Mouse (Mus musculus) layer of hippocampus, adult 9-11 months (tissue): ENCODE data around the gene Lmntd2.
"Not testable (repeated sequence)": the region's sequence is repeated elsewhere in the genome, so short reads cannot be mapped to it uniquely, and the experiment has no call there.

Experiments
- DNase-seq: peaks from one replicate; pipeline ENCODE4 v3.0.0; 2022

The Lmntd2 gene

GRCm38 (mm10) chr7:141213605-141214235 is at the start of gene Lmntd2:
Gene Lmntd2 (minus strand): TSS chr7:141214080.
- no peak for DNase-seq

GRCm38 (mm10) chr7:141263640-141264039 is 49.8 kb upstream of the Lmntd2 start:
- DNase-seq: no peak

DNA sequence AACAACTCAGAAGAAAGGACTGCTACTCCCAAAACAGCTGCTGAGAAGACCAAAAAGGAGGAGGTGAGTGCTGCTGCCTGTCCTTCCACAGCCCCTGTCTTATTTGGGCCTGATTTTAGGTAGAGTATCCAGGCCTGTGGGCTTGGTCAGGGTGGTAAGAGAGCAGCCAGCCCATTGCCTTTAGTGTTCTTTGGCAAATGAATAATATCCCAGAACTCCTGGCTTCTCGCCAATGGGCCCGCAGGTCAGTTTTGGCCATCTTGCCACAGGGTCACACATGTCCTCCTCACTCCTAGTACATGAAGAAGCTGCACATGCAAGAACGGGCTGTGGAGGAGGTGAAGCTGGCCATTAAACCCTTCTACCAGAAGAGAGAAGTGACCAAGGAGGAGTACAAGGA is 47.6 kb upstream of the Lmntd2 start:
- DNase-seq: no peak

- DNase-seq: no peak
Observed at GRCm38 (mm10) chr7:141256159-141256558, 42.3 kb upstream of the Lmntd2 start.

DNA sequence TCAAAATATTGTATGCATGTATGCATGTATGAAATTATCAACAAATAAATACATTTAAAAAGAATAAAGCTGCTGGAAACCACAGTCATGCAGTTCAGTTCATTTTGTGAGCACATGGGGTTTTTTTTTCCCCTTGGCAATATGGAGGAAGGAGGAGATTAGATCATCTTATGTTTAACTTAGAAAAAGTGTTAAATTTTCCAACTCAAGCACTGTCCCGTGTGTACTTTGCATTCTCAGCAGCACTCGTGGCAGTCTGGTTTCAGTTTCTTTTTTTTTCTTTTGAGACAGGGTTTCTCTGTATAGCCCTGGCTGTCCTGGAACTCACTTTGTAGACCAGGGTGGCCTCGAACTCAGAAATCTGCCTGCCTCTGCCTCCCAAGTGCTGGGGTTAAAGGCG is 36.6 kb upstream of the Lmntd2 start:
- DNase-seq: not testable (repeated sequence)

GRCm38 (mm10) chr7:141231551-141231950 is 17.7 kb upstream of the Lmntd2 start:
- no peak for DNase-seq

GRCm38 (mm10) chr7:141231111-141231510 is 17.2 kb upstream of the Lmntd2 start:
- no peak for DNase-seq

DNA sequence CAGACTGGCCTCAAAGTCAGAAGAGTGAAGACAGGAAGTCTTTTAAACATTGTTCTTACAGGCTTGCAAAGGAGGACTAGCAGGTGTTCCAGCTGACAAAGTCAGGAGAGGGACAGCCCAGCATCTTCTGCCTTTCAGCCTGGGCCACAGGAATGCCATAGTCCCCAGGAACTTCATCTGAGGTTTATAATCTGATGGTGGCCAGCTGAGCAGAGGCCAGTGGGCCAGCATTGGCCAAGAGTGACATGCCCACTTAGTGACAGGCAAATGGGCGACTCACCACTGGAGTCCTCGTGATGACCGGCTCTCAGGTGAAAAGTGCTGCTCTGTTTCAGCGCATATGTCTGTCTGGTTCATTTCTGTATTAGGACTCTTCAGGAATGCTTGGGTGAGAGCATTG is 16.7 kb upstream of the Lmntd2 start:
- DNase-seq: no peak

DNA sequence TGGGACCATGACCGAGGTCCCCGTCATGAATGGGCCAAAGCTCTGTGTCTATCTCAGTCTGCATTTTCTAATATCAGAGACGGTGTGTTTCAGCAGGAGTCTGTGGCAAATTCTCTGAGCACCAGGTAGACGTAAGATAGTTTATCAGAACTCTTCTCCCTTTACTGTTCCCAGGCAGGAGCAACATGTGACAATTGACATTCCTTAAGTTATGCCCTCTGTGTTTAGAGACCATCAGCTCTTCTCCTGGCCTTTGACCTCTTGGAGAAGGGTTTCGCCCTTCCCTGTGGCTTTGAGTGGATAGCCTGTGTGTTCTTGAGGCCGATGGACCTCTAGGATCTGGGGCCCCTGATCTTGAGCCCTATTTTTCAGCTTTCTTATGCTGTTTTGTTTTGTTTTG is 15.8 kb upstream of the Lmntd2 start:
- DNase-seq: no peak

DNA sequence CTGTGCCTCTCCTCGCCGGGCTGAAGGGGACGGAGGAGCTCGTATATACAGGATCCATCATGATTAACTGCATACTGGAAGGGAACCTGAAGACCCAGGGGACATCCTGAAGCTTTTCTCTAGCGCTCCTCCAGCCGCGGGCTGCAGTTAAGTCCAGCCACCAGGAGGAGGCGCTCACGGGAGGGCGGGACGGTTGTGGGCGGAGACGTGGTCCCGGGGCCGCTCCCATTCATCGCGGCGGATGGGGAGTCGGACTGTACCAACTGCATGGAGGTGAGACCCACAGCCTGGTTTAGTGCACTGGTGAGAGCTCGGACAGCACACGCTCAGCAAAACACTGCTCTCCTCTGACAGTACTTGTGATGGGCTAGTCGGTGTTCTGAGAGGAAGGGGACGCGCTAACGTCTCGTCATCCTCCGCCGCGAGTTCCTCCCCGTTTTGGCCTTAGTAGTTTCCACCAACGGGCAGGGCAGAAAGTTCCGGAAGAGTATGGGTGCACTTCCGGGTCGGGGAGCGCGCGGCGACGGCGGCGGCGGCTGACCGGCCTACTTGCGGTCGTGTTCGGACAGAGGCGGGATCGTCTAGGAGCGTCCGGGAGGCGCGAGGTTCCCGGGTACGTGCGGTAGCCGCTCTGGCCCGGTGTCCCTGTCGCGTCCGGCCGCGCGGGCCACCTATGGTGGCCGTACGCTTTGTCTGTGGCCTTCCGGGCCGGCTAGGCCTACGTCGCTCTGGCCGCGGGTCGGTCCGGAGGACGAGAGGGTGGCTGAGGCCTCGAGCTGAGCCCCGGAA is 14.6 kb upstream of the Lmntd2 start, which contains the start of gene Phrf1:
Gene Phrf1 (plus strand): TSS at position 506 of the 789 bp plus-strand sequence.
- DNase-seq: peak; percentile 85

DNA sequence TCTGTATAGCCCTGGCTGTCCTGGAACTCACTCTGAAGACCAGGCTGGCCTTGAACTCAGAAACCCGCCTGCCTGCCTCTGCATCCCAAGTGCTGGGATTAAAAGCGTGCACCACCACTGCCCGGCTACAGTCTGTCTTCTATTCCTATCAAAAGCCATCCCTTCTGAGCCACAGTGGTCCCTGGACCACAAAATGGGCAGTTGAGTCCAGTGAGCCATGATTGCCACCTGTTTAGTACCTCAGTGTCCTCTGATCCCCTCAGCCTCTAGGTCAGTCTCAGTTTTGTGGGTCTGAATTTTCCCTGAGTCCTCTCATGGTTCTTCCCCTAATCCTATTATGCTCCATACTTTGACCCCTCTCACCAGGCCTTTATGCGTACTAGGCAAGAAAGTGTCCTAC is 13.9 kb upstream of the Lmntd2 start:
- no peak for DNase-seq

- no peak for DNase-seq
Observed at GRCm38 (mm10) chr7:141226535-141226934, 12.7 kb upstream of the Lmntd2 start.

DNA sequence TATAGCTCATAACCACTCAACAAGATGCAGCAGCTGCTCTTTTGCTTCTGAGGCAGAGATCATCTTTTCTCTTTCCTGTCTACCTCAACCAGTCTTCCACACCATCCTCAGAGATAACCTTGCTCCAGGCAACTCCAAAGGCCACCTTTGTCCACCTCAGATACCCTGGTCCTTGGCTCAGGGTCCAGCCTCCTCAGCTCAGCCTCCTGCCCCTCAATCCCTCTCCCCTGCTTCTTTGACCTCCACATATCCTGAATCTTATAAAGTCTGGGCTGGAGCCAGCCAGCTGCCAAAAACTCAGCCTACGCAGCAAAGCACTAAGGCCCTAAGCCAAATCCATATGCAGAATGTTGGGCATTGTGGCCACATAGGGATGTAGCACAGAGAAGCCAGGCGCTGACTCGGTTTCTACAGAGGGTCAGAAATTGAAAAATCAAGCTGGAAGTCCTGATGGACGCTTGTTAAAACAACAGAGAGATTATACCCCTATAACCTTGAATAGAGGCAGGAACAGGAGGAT is 8.9 kb upstream of the Lmntd2 start:
- DNase-seq: no peak

DNA sequence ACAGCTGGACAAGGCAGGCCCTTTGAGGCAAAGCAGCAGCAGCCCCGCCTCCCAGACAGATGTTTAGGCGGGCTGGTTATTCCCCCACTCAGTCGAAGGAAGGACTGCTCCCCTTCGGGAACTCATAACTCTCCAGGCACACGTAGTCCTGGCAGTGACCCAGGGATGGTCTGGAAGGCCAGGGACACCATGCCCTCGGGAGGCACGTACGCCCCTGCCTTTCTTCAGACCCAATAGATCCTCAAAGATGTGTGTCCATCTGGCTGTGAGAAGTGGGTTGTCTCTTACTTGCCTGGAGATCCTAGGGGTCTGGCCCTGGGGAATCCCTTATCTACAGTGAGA is 8.2 kb upstream of the Lmntd2 start:
- DNase-seq: no peak

DNA sequence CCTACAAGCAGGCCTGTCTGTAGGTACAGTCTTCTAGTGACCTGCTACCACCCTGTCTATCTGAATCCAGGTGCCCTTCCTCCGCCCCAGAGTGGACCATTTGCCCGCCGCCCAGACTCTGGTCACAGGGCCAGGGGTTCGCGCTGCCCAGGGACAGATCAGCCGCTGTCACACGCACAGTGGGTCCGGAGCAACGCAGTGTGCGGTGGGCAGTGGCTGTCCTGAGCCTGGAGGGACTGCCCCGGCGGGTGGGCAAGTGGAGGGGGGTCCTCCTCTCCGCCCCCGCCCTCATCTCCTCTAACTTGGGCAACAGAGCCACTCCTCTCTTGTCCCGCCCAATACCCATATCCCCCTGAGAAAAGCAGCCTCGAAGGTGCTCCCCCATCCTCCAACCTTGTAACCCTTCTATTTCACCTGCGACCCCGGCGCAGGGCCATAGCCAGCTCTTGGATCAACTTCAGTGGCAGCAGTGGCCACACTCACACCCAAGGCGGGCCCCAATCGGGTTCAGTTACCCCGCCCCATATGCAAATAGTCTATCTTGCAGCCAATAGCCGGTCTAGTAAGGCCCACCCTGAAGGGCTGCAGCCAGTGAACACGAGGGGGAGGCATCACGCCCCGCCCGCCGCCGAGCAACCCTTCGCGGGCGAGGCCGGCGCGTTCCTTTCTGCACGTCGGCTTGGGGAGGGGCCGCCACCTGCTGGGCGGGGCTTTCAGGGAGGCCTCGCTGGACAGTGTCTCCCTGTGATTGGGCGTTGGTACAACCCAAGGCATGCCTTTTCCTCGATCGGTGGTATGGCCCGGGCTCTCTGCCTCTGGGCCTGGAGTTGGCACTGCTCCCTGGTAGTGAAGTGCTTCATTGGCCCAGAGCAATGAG is 7.6 kb upstream of the Lmntd2 start:
- DNase-seq: peak; percentile 97

DNA sequence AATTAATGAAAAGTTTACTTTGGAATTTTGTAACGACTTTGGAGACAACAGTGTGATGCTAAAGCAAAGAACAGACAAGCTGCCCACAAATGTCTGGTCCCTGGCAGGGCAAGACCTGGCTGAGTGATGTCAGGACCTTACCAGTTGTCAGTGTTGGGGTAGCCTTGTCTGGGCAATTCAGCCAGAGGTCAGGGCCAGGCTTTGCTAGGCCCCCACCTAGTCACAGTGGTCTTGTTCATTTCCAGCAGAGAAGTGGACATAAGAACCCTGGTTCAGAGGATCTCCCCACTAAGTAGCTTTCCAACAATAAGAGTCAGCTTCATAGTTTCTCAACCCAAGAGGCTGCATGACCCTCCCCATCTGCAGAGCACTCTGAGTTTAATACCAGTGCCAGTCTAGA is 6.5 kb upstream of the Lmntd2 start:
- DNase-seq: no peak

GRCm38 (mm10) chr7:141219558-141220099 is 5.7 kb upstream of the Lmntd2 start:
- DNase-seq: no peak

GRCm38 (mm10) chr7:141218557-141219133 is 4.8 kb upstream of the Lmntd2 start:
- DNase-seq: no peak

DNA sequence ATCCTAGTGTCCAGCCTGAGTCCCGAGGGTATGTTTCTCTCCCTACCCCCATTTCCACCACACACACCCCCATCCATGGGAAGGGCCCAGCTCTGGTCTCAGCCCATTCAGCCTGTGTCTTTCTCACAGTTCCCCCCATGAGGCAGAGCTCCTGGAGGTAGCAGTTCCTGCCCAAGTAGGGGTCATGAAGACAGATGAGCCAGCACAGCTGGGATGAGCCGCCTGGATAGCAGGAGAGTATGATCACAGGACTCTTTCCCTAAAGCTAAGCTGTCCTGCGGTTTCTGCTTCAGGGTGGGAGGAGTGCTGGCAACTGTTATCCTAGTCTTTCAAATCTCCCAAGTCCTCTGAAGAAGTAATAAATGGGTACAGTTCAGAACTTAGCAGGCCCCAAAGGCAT is 4.3 kb upstream of the Lmntd2 start:
- DNase-seq: no peak

DNA sequence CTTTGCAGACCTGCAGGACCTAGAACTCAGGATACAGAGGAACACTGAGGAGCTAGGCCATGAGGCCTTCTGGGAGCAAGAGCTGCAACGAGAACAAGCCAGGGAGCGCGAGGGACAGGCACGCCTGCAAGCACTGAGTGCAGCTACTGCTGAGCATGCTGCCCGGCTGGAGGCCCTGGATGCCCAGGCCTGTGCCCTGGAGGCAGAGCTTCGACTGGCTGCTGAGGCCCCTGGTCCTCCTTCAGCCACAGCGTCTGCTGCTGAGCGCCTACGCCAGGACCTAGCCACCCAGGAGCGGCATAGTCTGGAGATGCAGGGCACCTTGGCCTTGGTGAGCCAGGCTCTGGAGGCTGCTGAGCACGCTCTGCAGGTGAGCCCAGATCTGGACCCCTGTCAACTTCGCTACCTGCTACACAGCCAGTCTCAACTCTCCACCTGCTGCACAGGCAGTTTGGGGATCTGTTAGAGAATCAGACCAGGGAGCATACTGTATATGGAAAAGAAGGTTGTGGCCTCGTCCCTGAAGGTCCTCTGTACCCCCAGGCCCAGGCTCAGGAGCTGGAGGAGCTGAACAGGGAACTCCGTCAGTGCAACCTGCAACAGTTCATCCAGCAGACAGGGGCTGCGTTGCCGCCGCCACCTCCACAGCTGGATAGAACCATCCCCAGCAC is 3.6 kb upstream of the Lmntd2 start:
- no peak for DNase-seq

DNA sequence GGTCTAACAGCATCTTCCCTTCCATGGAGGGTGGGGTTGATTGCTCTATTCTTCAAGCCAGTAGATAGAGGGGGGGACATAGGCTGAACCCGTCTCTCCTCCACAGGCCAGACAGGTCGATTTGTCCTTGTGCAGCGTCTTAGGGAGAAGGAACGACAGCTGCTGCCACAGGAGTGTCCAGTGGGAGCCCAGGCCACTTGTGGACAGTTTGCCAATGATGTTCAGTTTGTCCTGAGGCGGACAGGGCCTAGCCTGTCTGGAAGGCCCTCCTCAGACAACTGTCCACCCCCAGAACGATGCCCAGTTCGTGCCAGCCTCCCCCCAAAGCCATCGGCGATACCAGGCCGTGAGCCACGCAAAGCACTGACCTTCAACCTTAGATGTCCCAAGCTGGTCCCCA is 3.0 kb upstream of the Lmntd2 start:
- no peak for DNase-seq
